Mouse (Mus musculus) cortical plate, adult 2 months (tissue): Measurements from ENCODE around the gene Nudt3.

ENCODE experiments used
- CTCF ChIP-seq: fragments of 200-500 bp; IDR thresholded peaks from 2 replicates; pipeline ENCODE4 v1.5.1; 2011; ENCODE audit warnings: mild to moderate bottlenecking, control low read depth, low read length; ENCODE audit not compliant: insufficient read depth; ENCODE audit errors: extremely low read depth
- POLR2A ChIP-seq: fragments of 200-500 bp; IDR thresholded peaks from 2 replicates; pipeline ENCODE4 v1.6.1; 2011; ENCODE audit warnings: mild to moderate bottlenecking, low read length, control low read depth; ENCODE audit not compliant: insufficient read depth; ENCODE audit errors: extremely low read depth

GRCm38 (mm10) chr17:27549234-27549633, 74.1 kb downstream of the Nudt3 start:
- TF ChIP-seq CTCF (no peak), POLR2A (no peak)
